Mouse (Mus musculus): ENCODE data around the gene Mkln1. TPM values are rescaled to one million over a fixed set of nuclear protein-coding genes. Genes with fewer than 3 reads are reported as not detected.
"Not testable (repeated sequence)": the region's sequence is repeated elsewhere in the genome, so short reads cannot be mapped to it uniquely, and the experiment has no call there.

Gene Mkln1
- polyA plus RNA-seq, 1 experiment from 2014 or later: 174 TPM

- no peaks in the 10 kb centered on the region for H3K27me3 ChIP-seq (replicated peaks; ENCODE audit: control insufficient read depth, insufficient read depth, low read length)
- H3K9ac ChIP-seq (ENCODE audit: low read depth, low read length): no peak overlapping the region
- no peaks in the 10 kb centered on the region for H3K36me3 ChIP-seq (ENCODE audit: control insufficient read depth, insufficient read depth, low read length)
- no peak overlapping the region for H3K27ac ChIP-seq (ENCODE audit: low read length)
- H3K9me3 ChIP-seq (ENCODE audit: control insufficient read depth, low read length): no peaks in the 10 kb centered on the region
- H3K4me2 ChIP-seq (ENCODE audit: low read depth, low read length): no peak overlapping the region
- ATAC-seq: peak; percentile 67
- no peak overlapping the region for H3K4me3 ChIP-seq (ENCODE audit: low read length)
- WGBS: 36% methylated on average over 5 of the region's 5 CpGs
- peaks cover 4% of the 10 kb centered on the region for H3K4me1 ChIP-seq (ENCODE audit: control insufficient read depth, insufficient read depth, low read length)
Measured at GRCm38 (mm10) chr6:31549361-31550051, 151.0 kb downstream of the Mkln1 start.

GRCm38 (mm10) chr6:31550876-31551532 is 152.5 kb downstream of the Mkln1 start:
- Histone ChIP-seq H3K36me3 (ENCODE audit: control insufficient read depth, insufficient read depth, low read length) (no peaks in the 10 kb centered on the region), H3K4me3 (ENCODE audit: low read length) (no peak overlapping the region), H3K27me3 (replicated peaks; ENCODE audit: control insufficient read depth, insufficient read depth, low read length) (no peaks in the 10 kb centered on the region), H3K9me3 (ENCODE audit: control insufficient read depth, low read length) (no peaks in the 10 kb centered on the region), H3K4me2 (ENCODE audit: low read depth, low read length) (no peak overlapping the region), H3K9ac (ENCODE audit: low read depth, low read length) (no peak overlapping the region), H3K4me1 (ENCODE audit: control insufficient read depth, insufficient read depth, low read length) (peaks cover 4% of the 10 kb centered on the region), H3K27ac (ENCODE audit: low read length) (no peak overlapping the region)
- 74% methylated on average over 22 of the region's 22 CpGs for WGBS
- ATAC-seq: no peak

GRCm38 (mm10) chr6:31556460-31557100 is 158.0 kb downstream of the Mkln1 start:
- Histone ChIP-seq H3K27me3 (replicated peaks; ENCODE audit: control insufficient read depth, insufficient read depth, low read length) (no peaks in the 10 kb centered on the region), H3K4me3 (ENCODE audit: low read length) (no peak overlapping the region), H3K4me2 (ENCODE audit: low read depth, low read length) (no peak overlapping the region), H3K36me3 (ENCODE audit: control insufficient read depth, insufficient read depth, low read length) (no peaks in the 10 kb centered on the region), H3K9me3 (ENCODE audit: control insufficient read depth, low read length) (no peaks in the 10 kb centered on the region), H3K9ac (ENCODE audit: low read depth, low read length) (no peak overlapping the region), H3K4me1 (ENCODE audit: control insufficient read depth, insufficient read depth, low read length) (peaks cover 8% of the 10 kb centered on the region; the same call in 1 of the 2 replicates), H3K27ac (ENCODE audit: low read length) (no peak overlapping the region)
- ATAC-seq: no peak
- WGBS: 78% methylated on average over 7 of the region's 7 CpGs

- peak overlapping the region; percentile 84 for H3K27ac ChIP-seq (ENCODE audit: low read length)
Measured at GRCm38 (mm10) chr6:31560138-31560959, 161.8 kb downstream of the Mkln1 start.

GRCm38 (mm10) chr6:31561948-31562347 is 163.4 kb downstream of the Mkln1 start:
- H3K36me3 ChIP-seq (ENCODE audit: control insufficient read depth, insufficient read depth, low read length); H3K27me3 ChIP-seq (replicated peaks; ENCODE audit: control insufficient read depth, insufficient read depth, low read length); ATAC-seq; H3K9me3 ChIP-seq (ENCODE audit: control insufficient read depth, low read length): not testable (repeated sequence)
- Histone ChIP-seq H3K4me1 (ENCODE audit: control insufficient read depth, insufficient read depth, low read length) (peaks cover 19% of the 10 kb centered on the region), H3K27ac (ENCODE audit: low read length) (peak overlapping the region; percentile 73), H3K4me3 (ENCODE audit: low read length) (peak overlapping the region; percentile 76), H3K9ac (ENCODE audit: low read depth, low read length) (peak overlapping the region; percentile 84), H3K4me2 (ENCODE audit: low read depth, low read length) (peak overlapping the region; percentile 87)
- 46% methylated on average over 3 of the region's 3 CpGs for WGBS

More at GRCm38 (mm10) chr6:31560138-31560959, 161.8 kb downstream of the Mkln1 start:
- Histone ChIP-seq H3K9ac (ENCODE audit: low read depth, low read length) (peak overlapping the region; percentile 45), H3K36me3 (ENCODE audit: control insufficient read depth, insufficient read depth, low read length) (no peaks in the 10 kb centered on the region), H3K4me2 (ENCODE audit: low read depth, low read length) (peak overlapping the region; percentile 43), H3K4me3 (ENCODE audit: low read length) (peak overlapping the region; percentile 16), H3K9me3 (ENCODE audit: control insufficient read depth, low read length) (no peaks in the 10 kb centered on the region), H3K4me1 (ENCODE audit: control insufficient read depth, insufficient read depth, low read length) (peaks cover 19% of the 10 kb centered on the region), H3K27me3 (replicated peaks; ENCODE audit: control insufficient read depth, insufficient read depth, low read length) (0 out of 2 replicates have a peak, but pooled peaks cover 7% of the 10 kb centered on the region)
- whole genome bisulfite sequencing: 25% methylated on average over 13 of the region's 13 CpGs
- ATAC-seq: peak; percentile 91

GRCm38 (mm10) chr6:31562371-31563080 is 164.0 kb downstream of the Mkln1 start:
- H3K27ac ChIP-seq (ENCODE audit: low read length): peak overlapping the region; percentile 73
- no peaks in the 10 kb centered on the region for H3K36me3 ChIP-seq (ENCODE audit: control insufficient read depth, insufficient read depth, low read length)
- H3K9ac ChIP-seq (ENCODE audit: low read depth, low read length): peak overlapping the region; percentile 84
- ATAC-seq: no peak
- H3K4me2 ChIP-seq (ENCODE audit: low read depth, low read length): peak overlapping the region; percentile 87
- H3K27me3 ChIP-seq (replicated peaks; ENCODE audit: control insufficient read depth, insufficient read depth, low read length): 0 out of 2 replicates have a peak, but pooled peaks cover 7% of the 10 kb centered on the region
- no peaks in the 10 kb centered on the region for H3K9me3 ChIP-seq (ENCODE audit: control insufficient read depth, low read length)
- 10% methylated on average over 16 of the region's 16 CpGs for WGBS
- peaks cover 19% of the 10 kb centered on the region for H3K4me1 ChIP-seq (ENCODE audit: control insufficient read depth, insufficient read depth, low read length)
- peak overlapping the region; percentile 76 for H3K4me3 ChIP-seq (ENCODE audit: low read length)

- peak within 1 kb of the TSS; percentile 73 for H3K27ac ChIP-seq (ENCODE audit: low read length)
Measured at GRCm38 (mm10) chr6:31563235-31564181, 165.0 kb downstream of the Mkln1 start, which contains the start of gene Podxl. Gene Podxl (minus strand): TSS chr6:31563981.

GRCm38 (mm10) chr6:31564182-31564531 is 165.6 kb downstream of the Mkln1 start:
- Histone ChIP-seq H3K4me2 (ENCODE audit: low read depth, low read length) (peak overlapping the region; percentile 87), H3K27me3 (replicated peaks; ENCODE audit: control insufficient read depth, insufficient read depth, low read length) (0 out of 2 replicates have a peak, but pooled peaks cover 7% of the 10 kb centered on the region), H3K27ac (ENCODE audit: low read length) (no peak overlapping the region), H3K4me1 (ENCODE audit: control insufficient read depth, insufficient read depth, low read length) (peaks cover 22% of the 10 kb centered on the region), H3K9ac (ENCODE audit: low read depth, low read length) (peak overlapping the region; percentile 84), H3K4me3 (ENCODE audit: low read length) (peak overlapping the region; percentile 76), H3K36me3 (ENCODE audit: control insufficient read depth, insufficient read depth, low read length) (no peaks in the 10 kb centered on the region), H3K9me3 (ENCODE audit: control insufficient read depth, low read length) (no peaks in the 10 kb centered on the region)
- no peak; the same call in 1 of the 2 replicates for ATAC-seq
- WGBS: under 1% methylated on average over 18 of the region's 18 CpGs

More at GRCm38 (mm10) chr6:31563235-31564181, 165.0 kb downstream of the Mkln1 start, which contains the start of gene Podxl:
- peak within 1 kb of the TSS; percentile 84 for H3K9ac ChIP-seq (ENCODE audit: low read depth, low read length)
- ATAC-seq: peak; percentile 80
- H3K36me3 ChIP-seq (ENCODE audit: control insufficient read depth, insufficient read depth, low read length): no peaks in the 10 kb centered on the region
- H3K4me1 ChIP-seq (ENCODE audit: control insufficient read depth, insufficient read depth, low read length): peaks cover 22% of the 10 kb centered on the region
- H3K27me3 ChIP-seq (replicated peaks; ENCODE audit: control insufficient read depth, insufficient read depth, low read length): 0 out of 2 replicates have a peak, but pooled peaks cover 7% of the 10 kb centered on the region
- under 1% methylated on average over 84 of the region's 91 CpGs for WGBS
- peak within 1 kb of the TSS; percentile 87 for H3K4me2 ChIP-seq (ENCODE audit: low read depth, low read length)
- H3K4me3 ChIP-seq (ENCODE audit: low read length): peak within 1 kb of the TSS; percentile 76
- no peaks in the 10 kb centered on the region for H3K9me3 ChIP-seq (ENCODE audit: control insufficient read depth, low read length)

All from intestine, embryonic 16.5 days (tissue).